Mouse (Mus musculus) erythroblast, adult 5-6 weeks (primary cell): ENCODE measurements around the gene Tfg. TPM values are rescaled to one million over a fixed set of nuclear protein-coding genes. Genes with fewer than 3 reads are reported as not detected.

Experiments used
- ATAC-seq: replicated peaks from 2 replicates; pipeline ENCODE4 v1.8.0; 2016; ENCODE audit warnings: moderate number of reproducible peaks, mild to moderate bottlenecking, moderate TSS enrichment, inconsistent platforms; ENCODE audit not compliant: poor library complexity, low FRiP score, severe bottlenecking
- total RNA-seq, 2 experiments: library from RNA; stranded (forward) in 1 of 2; stranded (reverse) in 1 of 2; fragments of 150-400 nt in 1 of 2; fragments of 200-764, 138-1000 nt in 1 of 2; gene quantifications; 2 replicates each; pipeline versions ENCODE4 v1.2.3 to v1.2.4; 2015 to 2017; ENCODE audit warnings: low replicate concordance in 2 of 2

Gene Tfg
- total RNA-seq (2015; ENCODE audit: low replicate concordance) (51.0 and 67.8 TPM in 2 replicates), total RNA-seq (2017; ENCODE audit: low replicate concordance) (21.9 and 39.2 TPM in 2 replicates)

GRCm38 (mm10) chr16:56717224-56718200 lies at the start of gene Tfg:
Tfg (minus strand) TSS chr16:56717450.
- peak; percentile 95 for ATAC-seq

DNA sequence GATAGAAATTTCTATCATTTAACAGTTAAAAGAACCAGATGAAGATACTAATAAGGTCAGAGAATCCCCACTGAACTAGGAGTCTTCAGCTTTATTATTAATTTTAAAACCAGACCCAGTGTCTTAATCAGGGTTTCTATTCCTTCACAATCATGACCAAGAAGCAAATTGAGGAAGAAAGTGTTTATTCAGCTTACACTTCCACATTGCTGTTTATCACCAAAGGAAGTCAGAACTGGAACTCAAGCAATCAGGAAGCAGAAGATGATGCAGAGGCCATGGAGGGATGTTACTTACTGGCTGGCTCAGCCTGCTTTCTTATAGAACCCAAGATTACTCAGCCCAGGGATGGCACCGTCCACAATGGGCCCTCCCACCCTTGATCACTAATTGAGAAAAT lies 11.8 kb upstream of the Tfg start:
- ATAC-seq = no peak

DNA sequence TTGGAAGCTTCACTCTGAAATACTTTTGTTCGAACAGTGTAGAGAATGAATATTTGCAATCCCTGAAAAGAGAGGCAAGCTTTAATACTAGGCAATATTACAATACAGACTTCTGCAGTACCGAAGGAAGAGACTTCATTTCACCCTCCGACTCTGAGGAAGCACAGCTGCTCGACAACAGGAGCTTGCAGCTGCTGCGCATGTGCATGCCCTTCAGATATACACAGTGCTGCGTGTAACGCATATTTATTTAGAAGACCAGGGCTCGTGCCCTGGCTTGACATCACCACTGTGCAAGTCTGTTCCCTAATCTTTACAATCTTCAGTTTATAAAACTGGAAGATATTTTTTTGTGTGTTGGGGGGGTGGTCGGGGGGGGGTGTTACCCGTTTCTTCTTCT lies 7.7 kb upstream of the Tfg start:
- no peak for ATAC-seq

DNA sequence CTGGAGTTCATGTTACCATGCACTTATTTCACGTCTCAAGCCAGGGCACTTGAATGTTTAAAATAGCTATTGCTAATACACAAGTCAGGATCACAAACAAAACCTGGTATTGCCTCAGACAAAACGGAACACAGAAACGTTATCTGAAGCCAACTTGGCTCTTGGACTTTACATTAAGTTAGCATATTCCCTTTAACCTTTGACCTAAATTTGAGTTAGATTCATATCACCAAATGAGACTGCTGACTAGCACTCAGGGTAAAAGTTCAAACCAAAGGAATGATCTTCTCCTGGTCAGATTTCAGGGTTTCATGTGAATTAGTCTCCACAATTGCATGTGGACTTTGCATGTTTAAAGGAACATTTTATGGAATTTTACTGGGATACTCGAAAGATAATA lies 5.1 kb upstream of the Tfg start:
- ATAC-seq = no peak

DNA sequence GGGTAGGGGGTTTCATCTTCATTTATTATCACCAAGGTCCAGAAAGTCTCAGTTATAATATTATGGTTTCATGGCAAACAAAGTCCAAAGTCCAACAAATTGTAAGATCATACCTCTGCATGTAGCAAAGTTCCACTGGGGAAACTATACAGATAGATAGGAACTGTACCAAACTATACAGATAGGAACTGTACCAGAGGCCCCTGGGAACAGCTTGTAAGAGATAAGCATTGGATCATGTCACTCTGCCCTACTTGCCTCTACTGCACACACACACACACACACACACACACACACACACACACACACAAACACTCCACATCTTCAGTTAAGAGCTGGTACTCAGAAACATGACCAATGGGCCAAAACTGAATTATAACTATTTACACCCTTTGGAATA lies 1.8 kb upstream of the Tfg start:
- ATAC-seq = no peak

DNA sequence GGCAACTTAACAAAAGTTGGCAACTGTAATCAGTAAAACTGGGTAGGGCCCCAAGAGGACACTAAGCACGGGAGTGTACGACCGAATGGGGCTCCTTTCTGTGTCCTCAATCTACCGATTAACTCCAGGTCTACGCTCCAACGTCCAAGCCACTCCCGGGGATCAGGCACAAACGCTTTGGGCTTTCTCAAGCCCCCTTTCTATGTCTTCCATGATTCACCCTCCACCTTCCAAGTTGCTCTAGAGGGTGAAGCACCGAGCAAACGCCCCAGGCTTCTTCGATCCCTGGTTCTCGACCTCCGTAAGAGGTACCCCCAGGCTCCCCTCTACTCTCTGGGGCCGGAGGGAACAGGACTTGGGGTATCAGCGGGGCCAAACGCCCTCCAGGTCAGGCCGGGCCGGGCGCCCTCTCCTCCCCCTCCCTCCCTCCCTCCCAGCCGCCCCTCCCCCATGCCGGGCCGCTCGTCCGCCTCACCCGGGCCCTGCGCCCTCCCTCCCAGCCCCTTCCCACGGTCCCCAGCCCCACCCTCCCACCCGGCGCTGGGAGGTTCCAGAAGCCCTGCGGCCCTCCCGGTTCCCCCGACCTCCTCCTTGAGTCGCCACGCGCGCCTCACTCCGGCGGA lies 582 bp downstream of the Tfg start:
- 0 out of 2 replicates have a peak, but pooled peaks have one; percentile 23 for ATAC-seq

DNA sequence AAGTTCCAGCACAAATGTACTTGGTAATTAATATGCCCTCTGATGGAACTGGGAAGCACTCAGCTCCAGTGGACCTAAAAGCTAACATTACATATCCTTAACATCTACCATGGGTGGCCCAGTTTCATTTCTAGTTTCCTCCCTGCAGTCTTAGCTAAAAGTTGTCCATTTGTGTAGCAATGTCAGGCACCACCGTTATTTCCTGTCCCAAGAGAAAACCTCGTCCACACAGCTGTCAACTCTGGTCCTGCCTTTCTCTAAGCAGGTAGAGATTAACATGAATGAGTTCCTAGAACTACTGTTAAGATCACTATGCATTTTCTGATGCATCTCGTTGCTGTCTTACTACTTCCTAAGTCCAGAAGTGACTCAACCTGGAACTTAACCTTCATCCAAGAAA lies 1.6 kb downstream of the Tfg start:
- no peak for ATAC-seq

DNA sequence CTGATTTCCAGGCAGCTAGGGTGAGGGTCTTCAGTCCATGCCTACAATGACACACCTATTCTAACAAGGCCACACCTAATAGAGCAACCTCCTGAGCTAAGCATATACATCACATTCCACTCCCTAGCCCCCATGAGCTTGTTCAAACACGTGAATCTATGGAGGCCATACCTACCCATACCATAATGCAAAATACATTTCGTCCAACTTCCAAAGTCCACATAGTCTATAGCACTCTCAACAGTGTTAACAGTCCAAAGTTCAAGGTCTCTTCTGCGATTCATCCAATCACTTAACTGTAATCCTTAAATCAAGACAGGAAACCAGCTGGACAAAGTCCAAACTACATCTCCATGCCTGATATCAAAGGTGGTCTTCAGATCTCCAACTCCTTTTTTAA lies 7.2 kb downstream of the Tfg start:
- no peak for ATAC-seq

- no peak for ATAC-seq
These were observed 11.5 kb downstream of the Tfg start for GRCm38 (mm10) chr16:56705731-56706130.

GRCm38 (mm10) chr16:56700898-56701297 lies 16.4 kb downstream of the Tfg start:
- no peak for ATAC-seq

DNA sequence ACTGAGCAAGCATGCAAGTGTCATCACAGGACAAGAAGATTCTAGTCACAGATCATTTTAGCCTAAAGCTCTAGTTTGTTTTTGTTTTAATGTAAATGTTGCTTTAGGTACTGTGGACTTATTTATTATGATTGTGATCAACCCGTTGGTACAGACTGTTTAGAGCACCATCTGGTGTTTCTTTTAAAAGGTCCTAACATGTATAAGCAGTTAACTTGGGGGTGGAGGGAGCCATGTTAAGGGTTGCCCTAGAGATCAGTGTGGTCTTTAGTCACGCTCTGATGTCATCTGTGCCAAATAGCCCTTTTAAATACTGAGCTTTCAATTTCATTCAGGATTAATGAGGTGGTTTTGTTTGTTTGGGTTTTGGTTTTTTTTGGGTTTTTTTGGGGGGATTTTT lies 20.8 kb downstream of the Tfg start:
- ATAC-seq = no peak

DNA sequence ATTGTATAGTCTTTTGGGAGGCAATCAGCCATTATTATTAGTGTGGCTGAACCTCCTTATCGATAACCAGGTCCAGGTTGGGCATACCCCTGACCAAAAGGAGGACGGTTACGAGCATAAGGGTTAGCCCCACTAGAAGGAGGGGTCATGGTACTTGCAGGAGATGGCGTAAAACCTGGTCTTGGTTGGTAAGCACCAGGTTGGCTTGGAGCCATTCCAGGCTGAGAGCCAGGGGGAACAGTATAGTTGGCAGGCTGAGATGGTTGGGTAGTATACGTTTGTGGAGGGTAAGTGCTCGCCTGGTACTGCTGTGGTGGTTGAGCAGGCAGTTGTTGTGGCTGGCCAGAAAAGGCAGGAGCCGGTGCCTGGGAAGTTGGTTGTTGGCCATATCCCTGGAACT lies 26.5 kb downstream of the Tfg start:
- ATAC-seq = no peak

- ATAC-seq = no peak
These were observed 30.5 kb downstream of the Tfg start for GRCm38 (mm10) chr16:56686747-56687146.

- no peak for ATAC-seq
These were observed 36.1 kb downstream of the Tfg start for GRCm38 (mm10) chr16:56681010-56681645.

DNA sequence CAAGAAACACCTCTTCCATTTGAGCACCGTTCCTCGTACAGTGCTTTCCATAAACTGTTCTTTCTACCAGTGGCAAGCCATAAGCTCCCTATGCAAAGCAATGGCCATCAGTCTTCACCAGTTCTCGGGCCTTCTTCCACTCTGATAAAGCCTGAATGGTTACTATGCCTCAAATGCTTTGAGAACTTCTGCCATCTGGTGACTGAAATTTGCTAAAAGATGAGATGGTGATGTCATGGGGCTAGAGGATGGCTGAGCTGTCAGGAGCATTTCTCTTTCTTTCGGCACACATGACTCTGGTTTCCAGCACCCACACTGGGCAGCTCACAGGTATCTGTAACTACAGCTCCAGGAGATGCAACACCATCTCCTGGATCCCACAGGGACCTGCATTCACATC lies 40.1 kb downstream of the Tfg start:
- ATAC-seq = no peak

DNA sequence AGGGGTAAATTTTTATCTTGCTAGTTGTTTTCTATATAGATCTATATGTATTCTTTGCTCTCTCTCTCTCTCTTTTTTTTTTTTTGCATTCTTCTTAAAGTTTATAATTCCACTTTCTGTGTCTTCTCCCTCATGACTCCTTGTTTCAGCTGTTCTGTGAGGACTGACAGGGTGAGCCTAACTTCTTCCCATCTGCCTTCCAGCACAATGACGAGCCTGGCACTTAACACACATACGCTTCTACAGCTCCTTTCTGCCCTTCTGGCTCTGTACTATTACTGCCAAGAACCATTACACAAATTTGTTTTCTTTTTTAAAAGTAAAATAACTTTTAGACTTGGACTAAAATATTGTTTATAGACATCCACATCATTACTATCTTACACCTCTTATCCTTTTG lies 43.8 kb downstream of the Tfg start:
- ATAC-seq = no peak

GRCm38 (mm10) chr16:56670941-56671340 lies 46.3 kb downstream of the Tfg start:
- no peak for ATAC-seq

DNA sequence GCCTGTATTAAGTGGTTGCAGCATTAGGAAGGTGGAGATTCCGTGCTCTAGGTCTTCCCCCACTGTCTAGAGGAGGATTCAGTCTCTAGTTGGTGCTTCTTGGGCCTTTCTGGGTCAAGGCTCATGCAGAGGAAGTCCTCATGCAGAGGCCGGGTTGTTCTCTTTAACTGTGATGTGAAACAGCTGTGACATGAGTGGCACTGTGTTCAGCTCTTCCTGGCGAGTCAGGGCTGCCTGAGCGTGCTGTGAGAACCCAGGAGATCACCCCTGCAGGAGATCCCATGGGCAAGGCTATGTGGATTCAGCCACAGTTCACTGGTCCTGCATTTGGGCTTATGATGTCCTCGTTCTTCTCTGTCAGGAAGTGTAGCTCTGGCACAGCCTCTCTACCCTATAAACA lies 47.7 kb downstream of the Tfg start:
- no peak for ATAC-seq

- ATAC-seq = no peak
These were observed 58.4 kb downstream of the Tfg start for GRCm38 (mm10) chr16:56658866-56659265.

DNA sequence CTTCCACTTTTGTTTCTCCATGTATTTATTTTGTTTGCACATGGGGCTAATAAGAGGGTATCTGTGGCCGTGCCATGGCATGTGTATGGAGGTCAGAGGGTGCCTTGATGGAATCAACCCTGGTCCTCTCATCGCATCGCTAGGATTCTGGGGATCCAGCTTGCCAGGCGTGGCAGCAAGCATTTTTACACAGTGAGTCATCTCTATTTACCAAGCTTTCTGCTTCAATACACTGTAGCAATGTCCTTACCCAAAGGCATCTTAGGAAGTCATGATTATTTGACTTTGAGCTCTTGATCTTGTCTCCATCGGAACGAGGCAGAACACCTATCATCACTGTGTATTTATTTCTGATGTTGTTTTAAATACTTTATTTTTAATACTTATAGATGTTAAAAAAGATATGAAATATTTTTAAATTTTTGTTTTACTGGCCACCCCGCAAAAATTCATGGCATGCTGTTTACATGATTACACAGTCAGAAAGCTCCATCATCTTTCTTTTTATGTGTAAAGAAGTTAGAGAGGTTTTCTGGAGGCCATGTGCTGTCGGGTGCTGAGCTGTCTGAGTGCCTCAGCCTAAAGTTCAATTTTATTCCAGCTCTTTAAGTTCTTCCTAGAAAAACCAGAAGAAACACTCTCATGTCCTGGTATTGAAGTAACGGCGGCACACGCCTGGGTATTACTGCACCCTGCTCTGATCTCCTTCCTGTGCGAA lies 61.9 kb downstream of the Tfg start:
- ATAC-seq = no peak
